Mouse (Mus musculus) heart, postnatal 0 days (tissue): ENCODE measurements around the gene Itih4.
A peak's percentile ranks its signal among the peaks of the same experiment; 100 is the strongest.

Source experiments
- CTCF ChIP-seq: IDR thresholded peaks from 2 replicates; pipeline ENCODE4 v1.5.1; 2016; ENCODE audit warnings: antibody characterized with exemption, control low read depth, low read depth
- EP300 ChIP-seq: IDR thresholded peaks from 2 replicates; pipeline ENCODE4 v1.6.1; 2016; ENCODE audit warnings: antibody characterized with exemption, low read depth

DNA sequence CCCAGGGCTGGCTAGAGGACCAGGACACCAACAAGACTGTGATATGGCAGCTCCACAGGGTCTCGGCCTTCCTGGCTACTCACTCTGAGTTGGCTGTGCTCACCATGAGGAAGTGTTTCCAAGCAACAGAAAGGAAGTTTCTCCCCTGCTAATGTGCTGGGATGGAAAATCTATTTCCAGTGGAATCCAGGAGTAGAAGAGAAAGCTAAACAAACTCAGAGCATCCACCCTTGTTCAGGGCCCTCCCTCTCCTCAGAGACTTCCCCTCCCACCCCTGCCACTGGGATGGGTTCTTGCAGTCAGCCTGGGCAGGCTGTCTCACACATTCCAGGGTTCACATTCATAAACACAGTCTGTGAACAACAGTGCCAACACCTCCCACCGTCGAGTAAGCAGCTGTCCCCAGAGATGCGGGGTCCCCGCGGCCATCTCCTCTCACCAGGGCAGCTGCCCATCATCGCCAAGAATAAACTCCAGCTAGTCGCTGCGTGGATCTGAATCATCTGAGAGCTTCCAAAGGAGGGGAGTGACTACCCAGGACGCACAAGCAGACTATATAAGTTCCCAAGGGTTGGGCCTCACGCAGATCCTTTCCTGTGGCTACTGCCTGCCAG, 7.2 kb upstream of the Itih4 start, which contains the start of gene Mustn1:
- TF ChIP-seq CTCF (no peak), EP300 (peak; percentile 65; the same call in 1 of the 2 replicates)
